Mouse (Mus musculus) adrenal gland, postnatal 25 days (tissue): ENCODE results near the gene Yae1d1. TPM values are rescaled to one million over a fixed set of nuclear protein-coding genes. Genes with fewer than 3 reads are reported as not detected.

Experiments
- total RNA-seq: library from RNA; stranded (reverse); gene quantifications from 2 replicates; pipeline ENCODE4 v1.2.3, GENCODE M21; 2021

Gene Yae1d1
- total RNA-seq, 1 experiment from 2014 or later, result 28.2 TPM

Other genes starting within 250 kb of the Yae1d1 start
- gene Cdk13, start 188.3 kb downstream of the Yae1d1 start, total RNA-seq, result 61.1 and 70.2 TPM in 2 replicates
- 62.3 and 76.0 TPM in 2 replicates for gene Rala, start 49.1 kb downstream of the Yae1d1 start, total RNA-seq